In the genomic region with DNA sequence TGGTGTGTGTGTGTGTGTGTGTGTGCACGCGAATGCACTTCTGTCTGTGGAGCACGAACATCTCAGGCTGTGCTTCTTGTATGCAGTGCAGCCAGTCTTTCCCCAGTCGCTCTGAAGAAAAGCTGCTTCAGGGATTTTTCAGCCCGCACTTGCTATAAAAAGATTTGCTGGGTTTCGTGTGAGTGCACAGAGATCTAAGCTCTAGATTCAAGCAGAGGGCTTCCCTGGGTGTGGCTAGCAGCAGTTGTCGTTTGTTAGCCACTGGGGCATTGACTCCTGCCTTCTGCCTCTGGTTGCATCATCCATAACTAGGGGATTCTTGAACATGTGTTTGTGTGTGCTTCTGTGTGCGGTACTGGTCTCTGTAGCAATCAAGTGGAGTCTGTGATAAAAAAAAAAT, we compare ENCODE assay signal across 9 mouse cellular contexts.
DNase-seq lines count a peak whose midpoint lies in the region; ATAC-seq and TF ChIP-seq lines count a peak whose summit lies in the region.
"Had no signal": no experiment of that assay in that cellular context is flagged by ENCODE, and none has a peak within 500 bp of the region (broad histone marks: within the 10 kb centered on the region; RNA-seq: fewer than 3 reads in every experiment).

No protein-coding gene starts in this region.

- H3K79me2 ChIP-seq in CH12.LX (replicated peaks; ENCODE audit: control insufficient read depth, extremely low read depth, insufficient read depth, poor library complexity, severe bottlenecking), result no peaks in the 10 kb centered on the region

- no peak for ATAC-seq in midbrain, embryonic 11.5 days (ENCODE audit: low FRiP score)

- no peaks in the 10 kb centered on the region for H3K9me3 ChIP-seq in CH12.LX (replicated peaks; ENCODE audit: low read length)
- 0 out of 2 replicates have a peak, but pooled peaks cover 4% of the 10 kb centered on the region for H3K9me3 ChIP-seq in forebrain, embryonic 10.5 days
- no peaks in the 10 kb centered on the region for H3K9me3 ChIP-seq in midbrain, embryonic 11.5 days (ENCODE audit: control insufficient read depth, low read length)

- TF ChIP-seq CTCF in CH12.LX (conservative IDR thresholded peaks at IDR 0.05 in 1 of 2, IDR thresholded peaks at IDR 0.05 in 1 of 2; ENCODE audit: low read depth in 2 of 2, low read length in 2 of 2), result no peak

- in situ Hi-C loops in CH12.LX (cut with MboI; ENCODE audit: low pct_ligation_motif_present, low pct_unique_long_range_greater_than_20kb, low sequenced_read_pairs), result no loop called here

- H3K4me1 ChIP-seq in CH12.LX (ENCODE audit: control insufficient read depth in 1 of 2, insufficient read depth in 2 of 2), result peaks cover 4 to 34% of the 10 kb centered on the region in 2 experiments; a peak in 2 of 4 replicates
- H3K4me1 ChIP-seq in forebrain, embryonic 10.5 days, result peaks cover 64% of the 10 kb centered on the region
- peaks cover 40% of the 10 kb centered on the region for H3K4me1 ChIP-seq in midbrain, embryonic 11.5 days (ENCODE audit: control insufficient read depth, insufficient read depth, low read length)

- no peak overlapping the region for H3K4me2 ChIP-seq in CH12.LX (ENCODE audit: insufficient read depth, low read depth, poor library complexity, severe bottlenecking)
- H3K4me2 ChIP-seq in midbrain, embryonic 11.5 days, result peak overlapping the region; percentile 21; the same call in 1 of the 2 replicates

- DNase-seq in heart, adult 8-10 months (ENCODE audit: low spot score), result peak; percentile 37
- no peak for DNase-seq in heart, postnatal 25 days (ENCODE audit: low spot score)
- peak; percentile 40 for DNase-seq in CH12.LX (ENCODE audit: extremely low read depth)
- DNase-seq in forebrain, embryonic 10.5 days (ENCODE audit: extremely low spot score, low spot score), result no peak
- DNase-seq in midbrain, embryonic 11.5 days (ENCODE audit: low spot score, missing footprints), result no peak
- DNase-seq in spleen, adult 12 weeks (ENCODE audit: low spot score), result no peak
- DNase-seq in adrenal gland, adult 8-10 months, result no peak
- no peak for DNase-seq in layer of hippocampus, postnatal 14 days (ENCODE audit: low spot score in 2 of 2)

- dilution Hi-C loops in CH12.LX (cut with MboI; ENCODE audit: extremely low pct_ligation_motif_present, extremely low pct_unique_long_range_greater_than_20kb, low sequenced_read_pairs), result no loop called here

- intact Hi-C loops in heart, postnatal 25 days (cut with DNase I), result no loop called here

- 83% methylated on average over 8 of the region's 8 CpGs for WGBS in forebrain, embryonic 10.5 days
- 55% methylated on average over 8 of the region's 8 CpGs for WGBS in midbrain, embryonic 11.5 days

- no peak overlapping the region for H3K27ac ChIP-seq in CH12.LX (ENCODE audit: insufficient read depth, low read depth)
- peak overlapping the region; percentile 1; the same call in 1 of the 2 replicates for H3K27ac ChIP-seq in forebrain, embryonic 10.5 days
- H3K27ac ChIP-seq in midbrain, embryonic 11.5 days (ENCODE audit: low read depth, low read length), result peak overlapping the region; percentile 70

- no peak for TF ChIP-seq POLR2A in CH12.LX (IDR thresholded peaks at IDR 0.05; ENCODE audit: low read depth, low read length)

- no peak overlapping the region for H3K4me3 ChIP-seq in CH12.LX (replicated peaks in 1 of 3; ENCODE audit: low read depth in 2 of 3, low read length in 2 of 3, poor library complexity in 1 of 3)
- no peak overlapping the region for H3K4me3 ChIP-seq in forebrain, embryonic 10.5 days
- H3K4me3 ChIP-seq in midbrain, embryonic 11.5 days (ENCODE audit: low read depth, low read length), result no peak overlapping the region
- H3K4me3 ChIP-seq: erythroblast, embryonic 14.5 days had no signal

- H3K9ac ChIP-seq in CH12.LX (ENCODE audit: insufficient read depth, low read depth), result no peak overlapping the region
- peak overlapping the region; percentile 14; the same call in 1 of the 2 replicates for H3K9ac ChIP-seq in midbrain, embryonic 11.5 days (ENCODE audit: low read length)

- H3K27me3 ChIP-seq in CH12.LX (replicated peaks), result no peaks in the 10 kb centered on the region
- H3K27me3 ChIP-seq in forebrain, embryonic 10.5 days (ENCODE audit: poor library complexity, severe bottlenecking), result 0 out of 2 replicates have a peak, but pooled peaks cover 4% of the 10 kb centered on the region
- no peaks in the 10 kb centered on the region for H3K27me3 ChIP-seq in midbrain, embryonic 11.5 days (ENCODE audit: control insufficient read depth, insufficient read depth, low read length)

- TF ChIP-seq RAD21 in CH12.LX (IDR thresholded peaks at IDR 0.05; ENCODE audit: low read depth, low read length), result no peak

- no peaks in the 10 kb centered on the region for H3K36me3 ChIP-seq in CH12.LX (replicated peaks in 1 of 2; ENCODE audit: control insufficient read depth in 1 of 2, insufficient read depth in 1 of 2, low read length in 1 of 2)
- 0 out of 2 replicates have a peak, but pooled peaks cover 3% of the 10 kb centered on the region for H3K36me3 ChIP-seq in forebrain, embryonic 10.5 days (replicated peaks)
- no peaks in the 10 kb centered on the region for H3K36me3 ChIP-seq in midbrain, embryonic 11.5 days (ENCODE audit: control insufficient read depth, insufficient read depth, low read length)

- TF ChIP-seq EP300 in CH12.LX (IDR thresholded peaks at IDR 0.05; ENCODE audit: low read length), result no peak

TF ChIP-seq in CH12.LX, 34 proteins besides CTCF, POLR2A, EP300 and RAD21:
- TF ChIP-seq TCF12 (IDR thresholded peaks at IDR 0.05; ENCODE audit: low read depth, low read length), result no peak
- no peak for TF ChIP-seq JUN (IDR thresholded peaks at IDR 0.05; ENCODE audit: insufficient read depth, low read depth, low read length)
- TF ChIP-seq MAX (IDR thresholded peaks at IDR 0.05; ENCODE audit: low read length), result no peak
- TF ChIP-seq ETS1 (conservative IDR thresholded peaks at IDR 0.05; ENCODE audit: low read depth, low read length), result no peak
- no peak for TF ChIP-seq E2F4 (IDR thresholded peaks at IDR 0.05; ENCODE audit: insufficient replicate concordance, low read depth, low read length)
- no peak for TF ChIP-seq JUND (conservative IDR thresholded peaks at IDR 0.05; ENCODE audit: low read depth, low read length)
- no peak for TF ChIP-seq GABPA (IDR thresholded peaks at IDR 0.05; ENCODE audit: insufficient replicate concordance, low read depth, low read length)
- TF ChIP-seq USF2 (conservative IDR thresholded peaks at IDR 0.05; ENCODE audit: low read depth, low read length), result no peak
- no peak for TF ChIP-seq MEF2A (IDR thresholded peaks at IDR 0.05; ENCODE audit: borderline replicate concordance, low read depth, low read length)
- TF ChIP-seq MYC (IDR thresholded peaks at IDR 0.05; ENCODE audit: low read depth, low read length), result no peak
- no peak for TF ChIP-seq ZNF384 (IDR thresholded peaks at IDR 0.05; ENCODE audit: low read depth, low read length)
- TF ChIP-seq MAFK (IDR thresholded peaks at IDR 0.05; ENCODE audit: insufficient replicate concordance, low read length), result no peak
- TF ChIP-seq NELFE (IDR thresholded peaks at IDR 0.05; ENCODE audit: low read depth, low read length), result no peak
- TF ChIP-seq SIN3A (IDR thresholded peaks at IDR 0.05; ENCODE audit: low read length), result no peak
- no peak for TF ChIP-seq ZC3H11A (IDR thresholded peaks at IDR 0.05; ENCODE audit: low read depth, low read length)
- no peak for TF ChIP-seq BHLHE40 (IDR thresholded peaks at IDR 0.05; ENCODE audit: low read depth, low read length)
- no peak for TF ChIP-seq TBP (conservative IDR thresholded peaks at IDR 0.05; ENCODE audit: low read depth, low read length)
- no peak for TF ChIP-seq ELF1 (IDR thresholded peaks at IDR 0.05; ENCODE audit: low read depth, low read length)
- no peak for TF ChIP-seq POLR2AphosphoS2 (IDR thresholded peaks at IDR 0.05; ENCODE audit: low read depth, low read length)
- no peak for TF ChIP-seq KAT2A (IDR thresholded peaks at IDR 0.05; ENCODE audit: insufficient replicate concordance, low read length)

Comparison
In these comparisons a context has a peak if more than half of its experiments do, and no peak if none do; other contexts are left out.
1. DNase-seq: peak in heart, adult 8-10 months (single experiment) and CH12.LX (single experiment); none in heart, postnatal 25 days (single experiment), forebrain, embryonic 10.5 days (single experiment), midbrain, embryonic 11.5 days (single experiment), spleen, adult 12 weeks (single experiment), adrenal gland, adult 8-10 months (single experiment) and layer of hippocampus, postnatal 14 days (0 of 2).